Mouse (Mus musculus) lung, postnatal 0 days (tissue): ENCODE results near the gene Rcsd1.

Experiments
- CTCF ChIP-seq: IDR thresholded peaks from 2 replicates; pipeline ENCODE4 v1.5.1; 2016; ENCODE audit warnings: antibody characterized with exemption, mild to moderate bottlenecking
- EP300 ChIP-seq: IDR thresholded peaks from 2 replicates; pipeline ENCODE4 v1.6.1; 2016; ENCODE audit warnings: antibody characterized with exemption, mild to moderate bottlenecking, control low read depth

- TF ChIP-seq CTCF = no peak
- no peak for TF ChIP-seq EP300
These were observed 39.5 kb downstream of the Rcsd1 start for GRCm38 (mm10) chr1:165670056-165670455.
